Mouse (Mus musculus): ENCODE measurements around the gene Evx1.

Evx1 gene

DNA sequence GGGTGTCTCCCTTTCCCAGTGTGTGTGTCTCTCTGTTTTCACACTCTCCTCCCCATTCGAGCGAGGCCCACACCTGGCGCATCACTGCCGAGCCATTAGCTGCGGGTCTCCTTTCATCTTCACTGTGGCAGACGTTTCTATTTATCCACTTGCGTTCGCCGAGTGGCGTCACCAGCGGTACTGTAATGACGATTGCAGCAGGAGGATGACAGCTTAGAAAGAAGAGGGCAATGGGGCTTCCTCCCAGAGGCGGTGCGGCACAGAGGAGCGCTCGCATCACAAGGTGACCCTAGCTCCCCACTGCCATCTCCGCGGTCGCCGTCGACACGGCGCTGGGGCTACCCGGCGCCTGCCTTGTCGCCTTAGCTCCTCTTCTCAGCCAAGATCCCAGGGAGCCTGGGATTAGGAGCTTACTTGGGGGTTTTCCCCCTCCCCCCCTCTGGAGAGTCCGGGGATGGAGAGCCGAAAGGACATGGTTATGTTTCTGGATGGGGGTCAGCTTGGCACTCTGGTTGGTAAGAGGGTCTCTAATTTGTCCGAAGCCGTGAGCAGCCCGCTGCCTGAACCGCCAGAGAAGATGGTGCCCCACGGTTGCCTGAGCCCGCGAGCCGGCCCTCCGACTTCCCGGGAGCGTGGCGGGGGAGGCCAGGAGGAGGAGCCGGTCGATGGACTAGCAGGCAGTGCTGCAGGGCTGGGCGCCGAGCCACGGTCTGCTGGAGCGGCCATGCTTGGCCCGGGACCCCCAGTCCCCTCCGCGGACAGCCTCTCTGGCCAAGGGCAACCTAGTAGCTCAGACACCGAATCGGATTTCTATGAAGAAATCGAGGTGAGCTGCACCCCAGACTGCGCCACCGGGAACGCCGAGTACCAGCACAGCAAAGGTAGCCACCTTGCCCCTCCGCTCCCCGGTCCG is at the start of gene Evx1:
TSS of gene Evx1 (plus strand) at position 108 of the 913 bp plus-strand sequence.
- DNase-seq (ENCODE audit: inconsistent ontology term) = no peak

- DNase-seq (ENCODE audit: inconsistent ontology term) = no peak
Measured at GRCm38 (mm10) chr6:52264106-52264790, 49.0 kb upstream of the Evx1 start.

DNA sequence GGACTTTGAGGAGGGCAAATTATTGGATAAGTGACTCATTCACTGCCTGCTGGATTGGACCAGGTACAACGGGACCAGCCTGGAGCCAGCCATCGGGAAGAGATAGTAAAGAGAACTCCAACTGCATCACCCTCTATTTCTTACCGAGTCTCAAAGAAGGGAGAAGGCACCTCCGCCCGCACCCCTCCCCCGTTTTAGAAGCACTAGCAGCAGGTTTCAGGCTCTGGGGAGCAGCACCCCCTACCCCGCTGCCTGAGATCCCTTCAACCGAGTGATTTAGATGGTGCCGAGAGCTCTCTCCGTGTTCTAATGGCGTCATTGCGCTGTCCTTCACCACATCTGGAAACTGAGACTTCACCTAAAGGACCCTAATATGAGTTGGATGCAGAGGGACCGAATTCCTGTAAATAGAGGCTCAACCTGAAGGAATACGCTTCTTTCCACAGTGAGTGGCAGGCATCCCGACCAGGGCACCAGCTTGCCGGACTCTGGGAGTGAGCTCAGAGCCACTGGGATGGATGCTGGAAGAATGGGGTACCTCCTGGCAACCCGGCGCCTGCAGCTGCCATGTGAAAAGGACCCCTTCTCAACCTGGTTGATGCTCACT is 47.9 kb upstream of the Evx1 start:
- no peak for DNase-seq (ENCODE audit: inconsistent ontology term)

- DNase-seq (ENCODE audit: inconsistent ontology term) = no peak
Measured at GRCm38 (mm10) chr6:52265913-52266665, 47.2 kb upstream of the Evx1 start.

GRCm38 (mm10) chr6:52266666-52266985 is 46.7 kb upstream of the Evx1 start:
- DNase-seq (ENCODE audit: inconsistent ontology term) = no peak

- DNase-seq (ENCODE audit: inconsistent ontology term) = no peak
Measured at GRCm38 (mm10) chr6:52267221-52267620, 46.1 kb upstream of the Evx1 start.

- DNase-seq (ENCODE audit: inconsistent ontology term) = no peak
Measured at GRCm38 (mm10) chr6:52267691-52268090, 45.6 kb upstream of the Evx1 start.

- DNase-seq (ENCODE audit: inconsistent ontology term) = no peak
Measured at GRCm38 (mm10) chr6:52268341-52268740, 45.0 kb upstream of the Evx1 start.

DNA sequence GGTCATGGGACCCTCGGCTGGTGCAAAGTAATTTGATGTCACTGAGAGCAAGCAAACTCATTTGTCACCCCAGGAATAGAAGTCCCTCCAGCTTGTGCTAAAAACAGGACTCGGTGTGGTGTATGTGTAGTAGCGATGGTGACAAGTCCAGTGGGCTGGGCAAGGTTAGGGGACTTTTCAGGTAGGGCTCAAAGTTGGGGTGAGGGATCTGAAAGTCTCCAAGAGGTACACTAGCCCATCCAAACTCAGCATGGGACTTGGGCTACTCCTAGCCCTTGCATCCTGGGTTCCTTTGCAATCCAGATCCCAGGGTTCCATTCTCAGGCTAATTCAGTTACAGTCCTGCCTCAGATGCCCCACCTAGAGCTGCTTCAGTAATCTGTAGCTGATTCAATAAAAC is 44.5 kb upstream of the Evx1 start:
- no peak for DNase-seq (ENCODE audit: inconsistent ontology term)

GRCm38 (mm10) chr6:52270494-52271480 is 42.5 kb upstream of the Evx1 start:
- DNase-seq (ENCODE audit: inconsistent ontology term) = no peak

DNA sequence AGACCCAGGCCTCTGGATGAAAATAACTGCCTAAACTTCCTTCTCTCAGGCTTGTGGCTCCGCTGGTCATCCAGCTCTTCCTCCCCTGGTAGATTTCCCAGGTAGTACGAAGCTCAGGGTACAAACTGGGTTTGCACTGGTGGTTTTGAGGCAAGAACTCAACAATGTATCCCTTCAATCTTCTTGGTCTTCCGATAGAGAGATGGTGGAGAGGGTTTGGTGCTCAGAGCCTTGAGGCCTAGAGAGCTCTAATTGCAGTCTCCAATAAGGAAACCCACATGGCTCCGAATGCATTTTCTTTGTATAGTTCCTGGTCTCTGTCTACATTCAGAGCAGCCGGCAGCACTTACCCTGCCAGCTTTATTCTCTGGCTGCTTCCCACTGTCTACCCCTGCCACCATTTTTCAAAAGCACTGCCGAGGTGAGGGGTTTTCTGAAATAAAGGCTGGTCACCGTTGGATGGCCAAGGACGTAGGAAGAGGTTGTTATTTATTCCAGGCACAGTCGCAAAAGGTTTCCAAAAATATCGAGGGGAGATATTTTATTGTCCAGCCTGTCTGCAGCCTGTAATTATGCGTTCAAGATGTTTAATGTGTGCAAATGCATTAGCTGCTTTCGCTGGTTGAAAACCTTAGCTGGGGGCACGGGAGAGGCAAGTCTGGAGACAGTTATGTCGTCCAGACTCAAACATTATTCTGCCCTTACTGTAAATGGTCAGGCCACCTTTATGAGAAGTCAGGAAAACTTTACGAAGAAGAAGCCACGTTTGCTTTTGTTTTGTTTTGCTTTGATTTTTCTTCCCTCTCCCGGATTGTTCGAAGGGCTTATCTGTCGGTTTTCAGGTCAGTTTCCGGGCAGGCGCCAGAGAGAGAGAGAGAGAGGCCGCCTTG is 40.3 kb upstream of the Evx1 start:
- no peak for DNase-seq (ENCODE audit: inconsistent ontology term)

- DNase-seq (ENCODE audit: inconsistent ontology term) = no peak
Measured at GRCm38 (mm10) chr6:52273656-52274280, 39.5 kb upstream of the Evx1 start.

GRCm38 (mm10) chr6:52274576-52274975 is 38.7 kb upstream of the Evx1 start:
- no peak for DNase-seq (ENCODE audit: inconsistent ontology term)

- no peak for DNase-seq (ENCODE audit: inconsistent ontology term)
Measured at GRCm38 (mm10) chr6:52275563-52276280, 37.6 kb upstream of the Evx1 start.

- DNase-seq (ENCODE audit: inconsistent ontology term) = no peak
Measured at GRCm38 (mm10) chr6:52276382-52276781, 36.9 kb upstream of the Evx1 start.

GRCm38 (mm10) chr6:52276920-52277319 is 36.4 kb upstream of the Evx1 start:
- no peak for DNase-seq (ENCODE audit: inconsistent ontology term)

DNA sequence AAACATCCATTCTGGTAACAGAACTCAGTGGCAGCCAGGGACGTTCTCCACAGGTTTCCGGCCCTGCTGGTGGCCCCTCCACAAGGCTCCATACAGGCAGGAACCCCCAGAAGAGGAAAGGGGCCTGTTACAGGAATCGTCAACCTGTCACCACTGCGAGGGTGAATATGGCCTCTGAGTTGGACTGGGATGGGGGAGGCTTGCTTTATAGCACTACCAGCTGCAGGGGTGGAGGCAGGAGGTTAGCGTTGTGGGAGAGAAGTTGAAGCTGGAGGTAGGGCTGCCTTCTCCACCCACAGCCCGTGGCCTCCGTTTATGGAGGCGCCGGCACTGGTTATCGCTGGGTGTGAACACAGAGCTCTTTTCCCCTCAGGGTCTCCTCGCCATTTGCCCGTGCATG is 32.2 kb upstream of the Evx1 start:
- DNase-seq (ENCODE audit: inconsistent ontology term) = no peak

DNA sequence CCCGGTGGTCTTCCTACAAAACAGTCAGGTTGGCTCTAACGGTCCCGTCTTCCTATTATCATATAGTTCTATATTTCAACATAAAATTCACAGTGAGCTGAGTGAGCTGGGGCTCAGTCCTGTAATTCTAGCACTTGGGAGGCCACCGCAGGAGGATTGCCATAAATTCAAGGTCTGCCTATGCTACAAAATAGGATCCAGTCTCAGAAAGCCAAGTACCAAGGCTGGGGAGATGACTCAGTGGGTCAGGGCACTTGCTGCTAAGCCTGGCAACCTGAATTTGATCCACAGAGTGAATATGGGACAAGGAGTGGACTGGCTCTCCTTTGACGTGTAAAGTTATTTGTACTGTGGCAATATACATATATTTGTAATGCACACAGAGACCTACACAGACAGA is 29.4 kb upstream of the Evx1 start:
- DNase-seq (ENCODE audit: inconsistent ontology term) = no peak

DNA sequence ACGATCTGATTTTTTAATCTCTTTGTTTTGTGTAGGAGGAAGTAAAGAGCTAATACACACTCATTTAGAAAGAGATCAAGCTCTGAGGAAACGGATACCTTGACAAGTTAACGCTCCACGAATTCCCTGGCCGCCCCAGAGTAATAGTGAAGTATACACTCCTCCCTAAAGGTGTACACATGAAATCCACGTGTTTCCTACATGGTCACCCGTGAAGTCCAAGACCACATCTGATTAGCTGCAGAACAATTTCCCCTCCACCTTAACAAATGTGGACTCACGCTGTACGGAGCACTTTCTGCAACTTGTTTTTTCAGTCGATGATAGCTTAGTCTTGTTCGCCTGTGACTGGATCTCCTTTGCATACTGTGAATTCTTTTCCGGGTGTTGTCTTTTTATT is 23.1 kb upstream of the Evx1 start:
- DNase-seq (ENCODE audit: inconsistent ontology term) = no peak
